Mouse (Mus musculus): ENCODE measurements around the gene Cyp24a1. TPM values are rescaled to one million over a fixed set of nuclear protein-coding genes. Genes with fewer than 3 reads are reported as not detected.
A peak's percentile ranks its signal among the peaks of the same experiment; 100 is the strongest.

Gene Cyp24a1
- total and polyA plus RNA-seq, 2 experiments from 2014 or later = 0.09 TPM; not detected in 1

- Histone ChIP-seq H3K27me3 (ENCODE audit: insufficient read depth, low read length) (peaks cover 2% of the 10 kb centered on the region; the same call in 1 of the 2 replicates), H3K4me3 (ENCODE audit: low read depth, low read length) (no peak overlapping the region), H3K27ac (ENCODE audit: low read depth, low read length) (no peak overlapping the region), H3K9ac (replicated peaks; ENCODE audit: low read length, poor library complexity, severe bottlenecking) (no peak overlapping the region), H3K36me3 (ENCODE audit: insufficient read depth, low read length) (no peaks in the 10 kb centered on the region), H3K4me2 (ENCODE audit: low read depth, low read length, poor library complexity, severe bottlenecking) (no peak overlapping the region), H3K4me1 (ENCODE audit: insufficient read depth, low read length) (no peaks in the 10 kb centered on the region), H3K9me3 (ENCODE audit: low read length) (no peaks in the 10 kb centered on the region)
- no peak for DNase-seq (ENCODE audit: low spot score)
- no peak for ATAC-seq (ENCODE audit: low FRiP score)
- TF ChIP-seq CTCF (IDR thresholded peaks at IDR 0.05) = no peak
- 35% methylated on average over 4 of the region's 4 CpGs for WGBS
These were observed 7.0 kb upstream of the Cyp24a1 start for GRCm38 (mm10) chr2:170503983-170504382.

DNA sequence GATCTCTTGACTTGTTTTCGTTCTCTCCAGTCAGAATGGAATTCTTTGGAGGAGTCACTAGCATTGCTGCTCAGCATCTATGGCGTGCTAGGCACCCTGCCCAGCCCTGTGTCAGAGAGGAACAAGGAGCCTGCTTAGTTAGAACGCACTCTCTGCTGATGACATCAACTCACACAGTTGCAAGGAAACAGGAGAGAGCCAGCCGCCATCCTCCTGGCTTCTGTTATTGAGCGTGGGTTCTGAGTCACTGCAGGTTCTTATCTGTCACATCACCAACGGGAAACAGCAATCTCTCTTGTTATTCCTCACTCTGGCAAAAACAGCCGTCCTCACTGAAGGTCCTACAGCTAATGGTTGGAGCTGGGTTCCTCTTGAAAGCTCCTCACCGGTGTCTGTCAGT, 6.4 kb upstream of the Cyp24a1 start:
- Histone ChIP-seq H3K4me3 (ENCODE audit: low read depth, low read length) (no peak overlapping the region), H3K27ac (ENCODE audit: low read depth, low read length) (no peak overlapping the region), H3K9me3 (ENCODE audit: low read length) (no peaks in the 10 kb centered on the region), H3K4me1 (ENCODE audit: insufficient read depth, low read length) (no peaks in the 10 kb centered on the region), H3K4me2 (ENCODE audit: low read depth, low read length, poor library complexity, severe bottlenecking) (no peak overlapping the region), H3K36me3 (ENCODE audit: insufficient read depth, low read length) (no peaks in the 10 kb centered on the region), H3K9ac (replicated peaks; ENCODE audit: low read length, poor library complexity, severe bottlenecking) (no peak overlapping the region), H3K27me3 (ENCODE audit: insufficient read depth, low read length) (peaks cover 8% of the 10 kb centered on the region)
- DNase-seq (ENCODE audit: low spot score) = no peak
- WGBS = 67% methylated on average over 8 of the region's 8 CpGs
- no peak for ATAC-seq (ENCODE audit: low FRiP score)
- no peak for TF ChIP-seq CTCF (IDR thresholded peaks at IDR 0.05)

GRCm38 (mm10) chr2:170498011-170498410, 1.1 kb upstream of the Cyp24a1 start:
- ATAC-seq (ENCODE audit: low FRiP score) (no peak), DNase-seq (ENCODE audit: low spot score) (no peak)
- Histone ChIP-seq H3K9ac (replicated peaks; ENCODE audit: low read length, poor library complexity, severe bottlenecking) (no peak overlapping the region), H3K9me3 (ENCODE audit: low read length) (no peaks in the 10 kb centered on the region), H3K4me2 (ENCODE audit: low read depth, low read length, poor library complexity, severe bottlenecking) (no peak overlapping the region), H3K4me3 (ENCODE audit: low read depth, low read length) (no peak overlapping the region), H3K27me3 (ENCODE audit: insufficient read depth, low read length) (peaks cover 26% of the 10 kb centered on the region), H3K36me3 (ENCODE audit: insufficient read depth, low read length) (no peaks in the 10 kb centered on the region), H3K4me1 (ENCODE audit: insufficient read depth, low read length) (no peaks in the 10 kb centered on the region; the same call in 1 of the 2 replicates), H3K27ac (ENCODE audit: low read depth, low read length) (no peak overlapping the region)
- TF ChIP-seq CTCF (IDR thresholded peaks at IDR 0.05) = no peak
- 34% methylated on average over 8 of the region's 8 CpGs for WGBS

- Histone ChIP-seq H3K36me3 (ENCODE audit: insufficient read depth, low read length) (no peaks in the 10 kb centered on the region), H3K4me1 (ENCODE audit: insufficient read depth, low read length) (no peaks in the 10 kb centered on the region; the same call in 1 of the 2 replicates), H3K9ac (replicated peaks; ENCODE audit: low read length, poor library complexity, severe bottlenecking) (no peak within 1 kb of the TSS), H3K4me3 (ENCODE audit: low read depth, low read length) (peak within 1 kb of the TSS; percentile 26; the same call in 1 of the 2 replicates), H3K9me3 (ENCODE audit: low read length) (no peaks in the 10 kb centered on the region), H3K27me3 (ENCODE audit: insufficient read depth, low read length) (peaks cover 26% of the 10 kb centered on the region), H3K4me2 (ENCODE audit: low read depth, low read length, poor library complexity, severe bottlenecking) (peak within 1 kb of the TSS; percentile 50), H3K27ac (ENCODE audit: low read depth, low read length) (no peak within 1 kb of the TSS)
- ATAC-seq (ENCODE audit: low FRiP score) (no peak), DNase-seq (ENCODE audit: low spot score) (no peak)
- WGBS = under 1% methylated on average over 46 of the region's 46 CpGs
- TF ChIP-seq CTCF (IDR thresholded peaks at IDR 0.05) = no peak
These were observed 603 bp downstream of the Cyp24a1 start, which contains the start of gene Pfdn4 for GRCm38 (mm10) chr2:170496154-170496930. TSS of gene Pfdn4 (plus strand) at chr2:170496428.

- WGBS = 6% methylated on average over 31 of the region's 31 CpGs
- DNase-seq (ENCODE audit: low spot score) = no peak
- no peaks in the 10 kb centered on the region for H3K36me3 ChIP-seq (ENCODE audit: insufficient read depth, low read length)
- no peak overlapping the region for H3K9ac ChIP-seq (replicated peaks; ENCODE audit: low read length, poor library complexity, severe bottlenecking)
- H3K27me3 ChIP-seq (ENCODE audit: insufficient read depth, low read length) = peaks cover 26% of the 10 kb centered on the region
- H3K4me1 ChIP-seq (ENCODE audit: insufficient read depth, low read length) = no peaks in the 10 kb centered on the region; the same call in 1 of the 2 replicates
- H3K9me3 ChIP-seq (ENCODE audit: low read length) = no peaks in the 10 kb centered on the region
- H3K4me3 ChIP-seq (ENCODE audit: low read depth, low read length) = no peak overlapping the region
- ATAC-seq (ENCODE audit: low FRiP score) = no peak
- no peak overlapping the region for H3K27ac ChIP-seq (ENCODE audit: low read depth, low read length)
- TF ChIP-seq CTCF (IDR thresholded peaks at IDR 0.05) = no peak
- H3K4me2 ChIP-seq (ENCODE audit: low read depth, low read length, poor library complexity, severe bottlenecking) = no peak overlapping the region
These were observed 1.9 kb downstream of the Cyp24a1 start for GRCm38 (mm10) chr2:170494784-170495710.

Data from midbrain, postnatal 0 days (tissue).